Mouse (Mus musculus): ENCODE results near the gene Pdcd10. TPM values are rescaled to one million over a fixed set of nuclear protein-coding genes. Genes with fewer than 3 reads are reported as not detected.

Pdcd10 gene
- total RNA-seq (2022) = 10 to 100 TPM; 21.7 to 29.8 (median 23.1) TPM

DNA sequence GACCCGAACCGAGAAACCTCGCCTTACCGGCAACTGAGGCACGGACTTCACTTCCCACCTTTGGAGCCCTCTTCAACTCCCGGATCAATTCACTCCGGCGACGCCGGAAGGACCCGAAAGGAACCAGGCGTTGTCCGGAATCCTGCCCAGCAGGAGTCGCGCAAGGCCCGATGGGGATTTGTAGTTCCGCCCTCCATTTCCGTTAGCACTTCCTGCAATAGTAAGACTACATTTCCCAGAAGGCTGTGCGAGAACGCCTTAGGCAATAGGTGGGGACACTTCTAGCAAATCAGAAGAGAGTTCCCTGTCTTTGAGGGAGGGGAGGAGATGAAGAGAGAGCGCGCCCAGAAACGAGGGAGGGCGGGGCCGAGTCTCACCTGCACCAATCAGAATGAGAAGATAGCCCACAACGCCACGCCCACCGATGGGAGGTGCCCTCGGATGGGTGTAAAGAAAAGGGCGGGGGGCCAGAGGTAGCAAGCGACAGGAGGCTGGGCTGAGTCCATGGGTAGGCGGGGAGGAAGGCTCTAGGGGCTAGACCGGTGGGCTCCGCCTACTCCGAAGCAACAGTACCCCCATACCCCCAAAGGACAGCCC, at the start of gene Pdcd10:
Pdcd10 (minus strand) TSS at position 162 of the 597 bp plus-strand sequence.
- peak; percentile 100 for DNase-seq (ENCODE audit: low spot score)

- no peak for DNase-seq (ENCODE audit: low spot score)
Measured at GRCm38 (mm10) chr3:75584898-75585297, 28.2 kb upstream of the Pdcd10 start.

- no peak for DNase-seq (ENCODE audit: low spot score)
Measured at GRCm38 (mm10) chr3:75583293-75583692, 26.6 kb upstream of the Pdcd10 start.

DNA sequence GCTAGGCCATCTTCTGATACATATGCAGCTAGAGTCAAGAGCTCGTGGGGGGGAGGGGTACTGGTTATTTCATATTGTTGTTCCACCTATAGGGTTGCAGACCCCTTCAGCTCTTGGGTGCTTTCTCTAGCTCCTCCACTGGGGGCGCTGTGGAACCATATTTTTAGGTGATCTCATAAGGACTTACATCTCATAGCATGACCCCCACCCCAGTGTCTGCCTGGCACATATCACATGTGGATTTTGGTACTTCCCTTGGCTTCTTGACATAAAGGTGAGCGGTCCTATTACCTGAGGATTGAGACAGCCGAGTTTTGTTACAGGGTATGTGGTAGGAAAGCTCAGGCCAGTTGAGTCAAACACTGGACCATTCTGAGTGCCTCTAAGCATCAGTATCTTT, 22.7 kb upstream of the Pdcd10 start:
- no peak for DNase-seq (ENCODE audit: low spot score)

GRCm38 (mm10) chr3:75575582-75575981, 18.9 kb upstream of the Pdcd10 start:
- no peak for DNase-seq (ENCODE audit: low spot score)

DNA sequence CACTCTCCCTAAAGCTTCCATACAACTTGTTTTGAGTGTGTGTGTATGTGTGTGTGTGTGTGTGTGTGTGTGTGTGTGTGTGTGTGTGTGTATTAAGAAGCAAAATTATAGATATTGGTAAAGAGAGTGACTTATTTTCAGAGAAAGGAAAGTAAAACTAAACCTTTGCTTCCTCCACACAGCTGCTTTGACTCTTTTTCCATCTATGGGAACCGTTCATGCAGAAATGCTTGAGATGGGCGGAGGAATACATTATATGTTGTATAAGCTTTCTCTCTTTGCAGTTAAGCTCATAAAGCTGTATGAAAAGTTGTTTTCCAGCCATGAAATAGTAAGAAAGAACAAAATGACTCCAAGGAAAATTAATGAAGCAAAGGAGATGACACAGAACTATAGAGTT, 17.4 kb upstream of the Pdcd10 start:
- no peak for DNase-seq (ENCODE audit: low spot score)

DNA sequence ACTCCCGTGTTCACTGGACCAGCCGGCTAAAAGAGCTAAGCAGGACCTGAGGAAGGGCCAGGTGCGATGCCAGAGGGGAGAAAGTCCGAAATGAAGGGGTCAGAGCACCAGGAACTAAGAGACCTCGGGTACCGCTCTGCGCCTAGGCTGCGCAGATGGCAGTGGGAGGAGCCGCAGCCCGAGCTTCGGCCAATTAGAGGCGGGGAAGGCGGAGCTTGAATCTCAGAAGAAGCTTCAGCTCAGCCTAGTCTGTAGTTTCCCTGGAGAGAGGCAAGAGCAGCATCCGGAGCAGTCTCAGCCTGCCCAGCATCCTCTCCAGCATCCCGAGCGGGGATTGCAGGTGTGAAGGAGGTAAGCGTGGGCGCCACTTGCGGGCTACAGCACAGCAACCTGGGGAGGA, 636 bp upstream of the Pdcd10 start, which contains the start of gene Serpini1:
Serpini1 (plus strand) TSS at position 256 of the 400 bp plus-strand sequence.
- peak; percentile 92 for DNase-seq (ENCODE audit: low spot score)

GRCm38 (mm10) chr3:75556121-75556694, 448 bp downstream of the Pdcd10 start:
- peak; percentile 26 for DNase-seq (ENCODE audit: low spot score)

DNA sequence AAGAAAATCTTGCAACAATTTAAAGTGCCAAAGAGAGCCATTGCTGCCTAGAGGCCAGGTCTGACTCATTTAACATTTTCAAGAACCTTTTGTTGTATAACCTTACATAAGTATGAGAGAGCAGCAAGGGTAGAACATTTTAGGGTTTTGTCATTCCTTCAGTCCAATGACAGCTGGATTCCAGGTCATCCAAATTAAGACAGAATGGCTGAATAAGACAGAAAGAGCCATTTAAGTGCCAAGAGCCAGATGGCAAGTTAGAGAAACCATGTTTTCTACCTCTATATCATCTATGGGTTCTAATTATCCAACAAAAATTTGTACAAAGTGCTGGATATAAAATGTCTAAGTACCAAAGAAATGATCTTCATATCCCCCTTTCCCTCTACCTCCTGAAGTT, 5.4 kb downstream of the Pdcd10 start:
- no peak for DNase-seq (ENCODE audit: low spot score)

GRCm38 (mm10) chr3:75544287-75544686, 12.4 kb downstream of the Pdcd10 start:
- DNase-seq (ENCODE audit: low spot score) = no peak

DNA sequence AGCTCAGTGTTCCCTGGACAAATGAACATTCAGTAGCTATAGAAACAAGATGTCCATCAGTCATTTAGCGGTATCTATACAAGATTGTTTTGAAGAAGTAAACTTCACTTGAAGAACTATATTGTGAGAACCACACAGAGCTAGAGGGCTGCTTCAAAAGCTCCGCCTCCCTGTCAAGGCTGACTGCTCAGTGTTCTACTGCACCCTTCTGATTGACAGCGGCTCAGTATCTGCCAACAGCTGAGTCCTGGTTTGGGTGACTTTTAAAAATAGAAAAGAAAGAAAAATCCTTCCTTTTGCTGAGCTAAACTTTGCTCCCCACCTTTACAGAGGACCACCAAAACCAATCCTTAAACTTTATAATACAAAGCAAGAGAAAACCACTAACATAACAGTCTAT, 13.8 kb downstream of the Pdcd10 start:
- peak; percentile 22 for DNase-seq (ENCODE audit: low spot score)

- DNase-seq (ENCODE audit: low spot score) = no peak
Measured at GRCm38 (mm10) chr3:75541259-75541658, 15.4 kb downstream of the Pdcd10 start.

DNA sequence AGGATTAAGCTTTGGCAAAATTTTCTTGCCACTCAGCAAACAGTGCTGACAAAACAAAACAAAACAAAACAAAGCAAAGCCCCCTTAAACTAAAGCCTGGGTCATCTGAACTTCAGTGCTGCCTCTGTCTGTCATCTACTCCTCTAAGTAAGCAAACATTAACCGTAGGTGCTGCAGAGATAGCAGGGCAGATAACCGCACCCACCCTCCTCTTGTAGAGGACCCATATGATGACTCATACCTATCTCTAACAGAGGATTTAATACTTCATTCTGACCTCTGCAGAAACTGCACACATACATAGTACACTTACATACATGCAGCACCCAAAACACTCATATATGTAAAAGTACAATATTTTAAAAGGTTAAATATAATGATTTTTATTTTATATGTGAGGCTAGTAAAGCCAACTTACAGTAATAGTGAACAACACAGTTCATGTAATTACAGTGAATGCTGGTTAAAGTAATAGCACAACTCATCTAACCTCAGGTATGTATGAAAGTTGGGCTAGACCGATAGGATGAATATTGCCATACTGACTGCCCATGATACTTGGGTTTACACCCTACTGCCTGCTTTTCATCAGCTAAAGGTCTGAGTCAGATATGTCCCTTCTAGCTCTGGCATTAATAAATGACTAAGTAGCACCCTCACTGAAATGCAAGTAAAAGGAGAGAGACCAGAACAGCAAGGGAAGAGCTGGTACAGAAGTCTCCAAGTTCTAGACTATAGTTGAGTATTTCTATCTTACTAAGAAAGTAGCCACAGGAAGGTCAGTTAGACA, 22.4 kb downstream of the Pdcd10 start:
- DNase-seq (ENCODE audit: low spot score) = no peak

DNA sequence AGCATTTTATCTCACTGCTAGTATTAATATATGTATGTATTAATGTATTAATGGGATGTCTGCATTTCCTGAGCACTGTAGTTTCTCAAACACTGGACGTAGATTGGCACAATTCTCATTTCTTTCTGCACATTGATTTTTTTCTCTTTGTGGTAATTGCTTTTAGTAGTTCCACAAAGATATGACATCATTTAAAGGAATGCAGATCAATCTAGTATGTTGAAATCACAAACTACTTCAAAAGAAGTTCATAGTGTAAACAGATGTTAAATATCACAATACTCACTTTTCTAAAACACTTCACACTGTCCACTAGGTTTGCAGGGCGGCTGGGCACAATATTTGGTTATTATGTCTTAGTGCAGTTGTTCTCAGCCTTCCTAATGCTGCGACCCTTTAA, 25.6 kb downstream of the Pdcd10 start:
- DNase-seq (ENCODE audit: low spot score) = no peak

DNA sequence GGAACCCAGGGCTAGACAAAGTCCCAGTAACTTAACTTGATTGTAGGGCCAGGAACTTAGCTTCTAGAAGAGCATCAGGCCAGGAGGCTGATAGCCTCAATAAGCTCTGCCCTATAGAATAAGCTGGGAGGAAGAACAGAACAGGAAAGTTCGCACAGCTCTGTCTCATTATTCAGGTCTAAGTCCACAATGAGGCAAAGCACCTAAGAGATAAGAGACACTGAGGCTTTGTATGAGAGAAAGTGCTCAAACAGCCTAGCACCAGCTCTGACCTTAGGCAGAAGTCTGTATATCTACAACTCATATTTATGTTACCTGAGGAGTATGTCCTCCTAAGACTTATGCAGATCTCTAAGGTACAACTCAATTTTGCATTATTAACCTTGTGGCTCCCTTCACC, 34.1 kb downstream of the Pdcd10 start:
- no peak for DNase-seq (ENCODE audit: low spot score)

DNA sequence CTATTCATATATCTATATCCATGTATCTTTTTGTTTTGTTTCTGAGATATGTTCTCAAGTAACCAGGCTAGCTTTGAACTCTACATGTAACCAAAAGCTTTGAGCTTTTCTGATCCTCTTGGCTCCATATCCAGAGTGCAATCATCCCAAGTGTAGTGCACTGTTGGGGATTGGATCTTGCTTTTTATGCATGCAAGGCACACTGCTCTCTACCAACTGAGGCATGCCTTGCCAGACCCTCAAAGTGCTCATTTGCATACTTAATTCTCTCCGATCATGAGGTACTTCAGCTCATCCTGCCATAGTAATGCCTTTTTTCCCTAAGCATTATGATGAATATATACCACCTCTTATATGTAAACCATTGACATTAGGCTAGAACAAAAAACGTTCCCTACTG, 35.3 kb downstream of the Pdcd10 start:
- DNase-seq (ENCODE audit: low spot score) = no peak

DNA sequence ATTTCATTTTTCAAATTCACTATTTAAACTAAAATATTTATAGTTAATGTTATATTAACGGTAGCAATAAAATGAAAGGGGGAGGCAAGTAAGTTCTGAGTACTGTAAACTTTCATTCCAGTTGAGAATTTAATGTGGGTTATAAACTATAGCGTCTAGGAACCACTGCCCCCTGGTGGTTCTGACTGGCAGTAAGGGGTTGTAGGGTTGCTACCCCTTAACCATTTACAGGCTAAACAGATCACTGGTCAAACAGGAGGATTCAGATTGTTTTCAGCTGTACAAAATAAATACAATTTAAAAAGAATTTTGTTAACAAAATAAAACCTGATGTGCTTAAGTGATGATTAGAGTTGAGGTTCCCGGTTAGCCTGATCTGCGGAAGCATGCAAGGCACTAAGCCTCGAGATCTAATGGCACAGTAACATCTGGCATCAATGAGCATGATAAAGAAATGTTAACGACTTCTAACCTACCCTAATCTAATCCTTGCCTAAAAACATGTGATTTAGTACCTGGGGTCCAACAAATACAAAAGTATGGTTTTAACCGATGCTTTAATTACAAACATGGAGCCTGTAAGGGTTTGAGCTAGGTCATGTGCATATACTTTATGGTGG, 38.9 kb downstream of the Pdcd10 start:
- DNase-seq (ENCODE audit: low spot score) = peak; percentile 22

- DNase-seq (ENCODE audit: low spot score) = no peak
Measured at GRCm38 (mm10) chr3:75498961-75499960, 57.4 kb downstream of the Pdcd10 start.

- DNase-seq (ENCODE audit: low spot score) = no peak
Measured at GRCm38 (mm10) chr3:75492913-75493312, 63.7 kb downstream of the Pdcd10 start.

GRCm38 (mm10) chr3:75482056-75482455, 74.6 kb downstream of the Pdcd10 start, which contains the start of gene Wdr49:
Gene Wdr49, minus strand, starts transcription at chr3:75482156.
- no peak for DNase-seq (ENCODE audit: low spot score)

DNA sequence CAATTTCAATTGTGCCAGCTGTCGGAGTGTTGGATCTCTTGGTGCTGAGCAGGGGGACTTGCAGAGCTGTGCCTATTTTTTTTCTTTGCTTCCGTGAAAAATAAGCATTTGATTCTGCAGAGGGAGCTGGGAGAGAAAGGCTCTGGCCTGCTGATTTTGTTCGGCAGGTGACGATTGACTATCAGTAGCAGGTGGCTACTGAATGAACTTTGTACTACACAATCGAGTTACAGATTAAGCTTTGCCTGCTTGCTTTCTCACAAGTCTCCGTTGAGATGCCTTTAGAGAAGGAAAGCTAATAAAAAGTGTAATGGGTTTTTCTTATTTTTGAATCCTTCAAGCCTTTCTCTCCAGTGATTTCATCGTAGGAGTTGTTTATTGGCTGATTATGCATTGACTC, 81.5 kb downstream of the Pdcd10 start:
- no peak for DNase-seq (ENCODE audit: low spot score)

Measured in heart, adult 8-10 months (tissue).